Mouse (Mus musculus): ENCODE measurements around the gene Tent5b. TPM values are rescaled to one million over a fixed set of nuclear protein-coding genes. Genes with fewer than 3 reads are reported as not detected.

The Tent5b gene
- total RNA-seq, 1 experiment from 2014 or later, result not detected

Other genes with a start within 250 kb of the Tent5b start
- gene Map3k6, start 239.3 kb upstream of the Tent5b start, total RNA-seq (2017), result 4.9 and 7.2 TPM in 2 replicates
- 0.87 and 3.0 TPM in 2 replicates for gene Sytl1, start 217.0 kb upstream of the Tent5b start, total RNA-seq (2017)
- 20.4 and 21.7 TPM in 2 replicates for gene Tmem222, start 202.3 kb upstream of the Tent5b start, total RNA-seq (2017)
- 9.3 and 12.6 TPM in 2 replicates for gene Wdtc1, start 126.7 kb upstream of the Tent5b start, total RNA-seq (2017)
- 9.0 and 9.7 TPM in 2 replicates for gene Slc9a1, start 110.4 kb upstream of the Tent5b start, total RNA-seq (2017)
- not detected in 2 replicates for gene Trnp1, start 18.4 kb downstream of the Tent5b start, total RNA-seq (2017)
- not detected in 2 replicates for gene Kdf1, start 38.8 kb downstream of the Tent5b start, total RNA-seq (2017)
- gene Nudc, start 65.9 kb downstream of the Tent5b start, total RNA-seq (2017), result 316 and 327 TPM in 2 replicates
- gene Nr0b2, start 73.2 kb downstream of the Tent5b start, total RNA-seq (2017), result 1.4 TPM in 1 of 2 replicates, not detected in the other
- gene Gpatch3, start 94.6 kb downstream of the Tent5b start, total RNA-seq (2017), result 17.3 and 18.0 TPM in 2 replicates
- 18.4 and 19.0 TPM in 2 replicates for gene Gpn2, start 104.2 kb downstream of the Tent5b start, total RNA-seq (2017)
- 3.6 and 4.9 TPM in 2 replicates for gene Sfn, start 122.0 kb downstream of the Tent5b start, total RNA-seq (2017)
- gene Zdhhc18, start 170.0 kb downstream of the Tent5b start, total RNA-seq (2017), result 13.6 and 14.5 TPM in 2 replicates
- gene Pigv, start 192.5 kb downstream of the Tent5b start, total RNA-seq (2017), result 7.7 and 11.4 TPM in 2 replicates